Mouse (Mus musculus) E14TG2a.4 (cell line): ENCODE results near the gene Sec22b.

Experiments used
- H3K27me3 ChIP-seq: 2 replicates; pipeline ENCODE4 v1.6.1; 2014; ENCODE audit warnings: low read length, control low read depth; ENCODE audit not compliant: insufficient read depth
- H3K36me3 ChIP-seq: 2 replicates; pipeline ENCODE4 v1.6.1; 2014; ENCODE audit warnings: low read length, control low read depth; ENCODE audit not compliant: insufficient read depth
- H3K4me1 ChIP-seq: replicated peaks from 2 replicates; pipeline ENCODE4 v1.6.1; 2014; ENCODE audit warnings: low read depth, low read length, control low read depth
- H3K4me3 ChIP-seq: replicated peaks from 2 replicates; pipeline ENCODE4 v1.5.1; 2014; ENCODE audit warnings: mild to moderate bottlenecking, low read length
- H3K9me3 ChIP-seq: 2 replicates; pipeline ENCODE4 v1.6.1; 2014; ENCODE audit warnings: low read length, control low read depth
- CTCF ChIP-seq: conservative IDR thresholded peaks from 2 replicates; pipeline ENCODE4 v1.5.1; 2014; ENCODE audit warnings: low read length
- NANOG ChIP-seq: IDR thresholded peaks from 2 replicates; pipeline ENCODE4 v1.6.1; 2014; ENCODE audit warnings: borderline replicate concordance, low read length, mixed read lengths
- POU5F1 ChIP-seq: IDR thresholded peaks from 2 replicates; pipeline ENCODE4 v1.6.1; 2014; ENCODE audit warnings: low read length, borderline replicate concordance

Gene Sec22b

GRCm38 (mm10) chr3:97888168-97888901 is 12.7 kb upstream of the Sec22b start, which contains the start of gene Pde4dip:
Gene Pde4dip (minus strand): TSS chr3:97888707.
- peaks cover 8% of the 10 kb centered on the region; the same call in 1 of the 2 replicates for H3K4me1 ChIP-seq
- H3K27me3 ChIP-seq, result peaks cover 56% of the 10 kb centered on the region
- peak within 1 kb of the TSS; percentile 80 for H3K4me3 ChIP-seq
- no peaks in the 10 kb centered on the region for H3K36me3 ChIP-seq
- H3K9me3 ChIP-seq, result no peaks in the 10 kb centered on the region
- no peak for TF ChIP-seq CTCF

GRCm38 (mm10) chr3:97890205-97890604 is 10.8 kb upstream of the Sec22b start:
- no peak overlapping the region for H3K4me3 ChIP-seq
- peaks cover 50% of the 10 kb centered on the region for H3K27me3 ChIP-seq
- TF ChIP-seq CTCF (no peak), POU5F1 (no peak), NANOG (no peak)
- H3K4me1 ChIP-seq, result peaks cover 12% of the 10 kb centered on the region
- H3K9me3 ChIP-seq, result no peaks in the 10 kb centered on the region
- H3K36me3 ChIP-seq, result no peaks in the 10 kb centered on the region

GRCm38 (mm10) chr3:97894695-97895094 is 6.3 kb upstream of the Sec22b start:
- TF ChIP-seq POU5F1, result no peak
- peak; percentile 88 for TF ChIP-seq CTCF
- H3K9me3 ChIP-seq, result no peaks in the 10 kb centered on the region
- H3K27me3 ChIP-seq, result peaks cover 25% of the 10 kb centered on the region
- peaks cover 6% of the 10 kb centered on the region for H3K4me1 ChIP-seq
- no peaks in the 10 kb centered on the region for H3K36me3 ChIP-seq
- no peak overlapping the region for H3K4me3 ChIP-seq

GRCm38 (mm10) chr3:97898381-97898780 is 2.6 kb upstream of the Sec22b start:
- Histone ChIP-seq H3K27me3 (peaks cover under 1% of the 10 kb centered on the region; the same call in 1 of the 2 replicates), H3K36me3 (no peaks in the 10 kb centered on the region), H3K9me3 (no peaks in the 10 kb centered on the region), H3K4me1 (peaks cover 16% of the 10 kb centered on the region), H3K4me3 (no peak overlapping the region)
- no peak for TF ChIP-seq NANOG
- TF ChIP-seq CTCF, result no peak

- peaks cover 13% of the 10 kb centered on the region for H3K4me1 ChIP-seq
- no peaks in the 10 kb centered on the region for H3K27me3 ChIP-seq
- peaks cover 4% of the 10 kb centered on the region; the same call in 1 of the 2 replicates for H3K36me3 ChIP-seq
- no peaks in the 10 kb centered on the region for H3K9me3 ChIP-seq
- H3K4me3 ChIP-seq, result peak overlapping the region; percentile 99
- TF ChIP-seq NANOG (no peak), POU5F1 (no peak), CTCF (no peak)
These were observed 596 bp downstream of the Sec22b start for GRCm38 (mm10) chr3:97901586-97901985.

GRCm38 (mm10) chr3:97909737-97910136 is 8.7 kb downstream of the Sec22b start:
- TF ChIP-seq CTCF (no peak), POU5F1 (no peak), NANOG (no peak)

GRCm38 (mm10) chr3:97911093-97911492 is 10.1 kb downstream of the Sec22b start:
- Histone ChIP-seq H3K9me3 (no peaks in the 10 kb centered on the region), H3K27me3 (no peaks in the 10 kb centered on the region), H3K4me1 (no peaks in the 10 kb centered on the region), H3K4me3 (no peak overlapping the region), H3K36me3 (peaks cover 48% of the 10 kb centered on the region)
- no peak for TF ChIP-seq NANOG
- no peak for TF ChIP-seq CTCF
- TF ChIP-seq POU5F1, result no peak

More at GRCm38 (mm10) chr3:97909737-97910136, 8.7 kb downstream of the Sec22b start:
- H3K9me3 ChIP-seq, result no peaks in the 10 kb centered on the region
- H3K4me1 ChIP-seq, result no peaks in the 10 kb centered on the region
- peaks cover 36% of the 10 kb centered on the region for H3K36me3 ChIP-seq
- H3K4me3 ChIP-seq, result no peak overlapping the region
- no peaks in the 10 kb centered on the region for H3K27me3 ChIP-seq

GRCm38 (mm10) chr3:97915081-97915480 is 14.1 kb downstream of the Sec22b start:
- Histone ChIP-seq H3K36me3 (peaks cover 49% of the 10 kb centered on the region), H3K4me1 (no peaks in the 10 kb centered on the region), H3K27me3 (no peaks in the 10 kb centered on the region), H3K9me3 (no peaks in the 10 kb centered on the region), H3K4me3 (no peak overlapping the region)
- TF ChIP-seq POU5F1 (no peak), CTCF (peak; percentile 30)

- TF ChIP-seq POU5F1, result no peak
- TF ChIP-seq CTCF, result no peak
- TF ChIP-seq NANOG, result no peak
- H3K9me3 ChIP-seq, result no peaks in the 10 kb centered on the region
These were observed 18.0 kb downstream of the Sec22b start for GRCm38 (mm10) chr3:97918885-97919550.

More at GRCm38 (mm10) chr3:97918885-97919550, 18.0 kb downstream of the Sec22b start:
- H3K36me3 ChIP-seq, result peaks cover 55% of the 10 kb centered on the region
- H3K27me3 ChIP-seq, result no peaks in the 10 kb centered on the region
- H3K4me1 ChIP-seq, result no peaks in the 10 kb centered on the region
- H3K4me3 ChIP-seq, result no peak overlapping the region
